In the genomic region with DNA sequence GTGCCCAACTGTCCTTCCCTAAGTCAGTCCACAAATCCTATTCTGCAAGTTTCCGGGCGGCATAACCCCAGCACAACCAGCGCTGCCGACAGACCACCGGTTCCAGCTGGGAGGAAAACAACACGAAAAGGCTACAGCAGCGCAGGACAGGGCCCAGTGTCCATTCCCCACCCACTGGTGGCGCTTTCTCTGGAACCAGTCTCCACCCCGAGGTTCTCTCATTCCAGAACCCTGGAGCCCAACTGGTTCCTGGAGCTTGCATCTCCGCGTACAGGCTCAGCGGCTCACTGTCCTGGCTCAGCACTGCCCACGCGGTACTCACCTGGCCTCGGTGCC, we compare ENCODE assay signal across 8 mouse cellular contexts. TPM values are rescaled to one million over a fixed set of nuclear protein-coding genes. Genes with fewer than 3 reads are reported as not detected.
DNase-seq lines count a peak whose midpoint lies in the region; ATAC-seq and TF ChIP-seq lines count a peak whose summit lies in the region.

A gene (plus strand): TSS at position 290 of the 336 bp plus-strand sequence.

- H3K27me3 ChIP-seq in kidney, postnatal 0 days (ENCODE audit: insufficient read depth, low read length) = peaks cover 84% of the 10 kb centered on the region
- H3K27me3 ChIP-seq in embryonic facial prominence, embryonic 11.5 days (ENCODE audit: control insufficient read depth, insufficient read depth, low read length) = peaks cover 51% of the 10 kb centered on the region
- peaks cover 45% of the 10 kb centered on the region for H3K27me3 ChIP-seq in hindbrain, embryonic 16.5 days (replicated peaks; ENCODE audit: control insufficient read depth, insufficient read depth, low read length)
- peaks cover 85% of the 10 kb centered on the region for H3K27me3 ChIP-seq in liver, postnatal 0 days (ENCODE audit: insufficient read depth, low read length)

- H3K9me3 ChIP-seq in kidney, postnatal 0 days (replicated peaks; ENCODE audit: low read length) = no peaks in the 10 kb centered on the region
- H3K9me3 ChIP-seq in embryonic facial prominence, embryonic 11.5 days (replicated peaks; ENCODE audit: control insufficient read depth, low read length) = no peaks in the 10 kb centered on the region
- no peaks in the 10 kb centered on the region for H3K9me3 ChIP-seq in hindbrain, embryonic 16.5 days (ENCODE audit: control insufficient read depth, low read length)
- H3K9me3 ChIP-seq in liver, postnatal 0 days (ENCODE audit: low read length) = no peaks in the 10 kb centered on the region

- peak within 1 kb of the TSS; percentile 98 for H3K4me2 ChIP-seq in kidney, postnatal 0 days (ENCODE audit: low read length)
- peak within 1 kb of the TSS; percentile 99 for H3K4me2 ChIP-seq in embryonic facial prominence, embryonic 11.5 days (ENCODE audit: low read depth, low read length)
- peak within 1 kb of the TSS; percentile 88 for H3K4me2 ChIP-seq in hindbrain, embryonic 16.5 days (ENCODE audit: low read length)
- peak within 1 kb of the TSS; percentile 93 for H3K4me2 ChIP-seq in liver, postnatal 0 days (ENCODE audit: low read depth, low read length)

- 2% methylated on average over 15 of the region's 15 CpGs for WGBS in kidney, postnatal 0 days
- under 1% methylated on average over 15 of the region's 15 CpGs for WGBS in embryonic facial prominence, embryonic 11.5 days
- WGBS in hindbrain, embryonic 16.5 days = 2% methylated on average over 15 of the region's 15 CpGs
- WGBS in liver, postnatal 0 days (ENCODE audit: insufficient replicate concordance) = 5% methylated on average over 15 of the region's 15 CpGs

- no peak for ATAC-seq in kidney, postnatal 0 days (replicated peaks; ENCODE audit: low FRiP score, low read depth)
- ATAC-seq in embryonic facial prominence, embryonic 11.5 days (replicated peaks; ENCODE audit: insufficient number of reproducible peaks, low FRiP score, low TSS enrichment, low read depth) = peak; percentile 5; the same call in 1 of the 2 replicates
- ATAC-seq in hindbrain, embryonic 16.5 days = no peak
- ATAC-seq in liver, postnatal 0 days = no peak

- no peak within 1 kb of the TSS for H3K27ac ChIP-seq in kidney, postnatal 0 days
- H3K27ac ChIP-seq in embryonic facial prominence, embryonic 11.5 days (replicated peaks; ENCODE audit: low read depth, low read length) = no peak within 1 kb of the TSS
- H3K27ac ChIP-seq in hindbrain, embryonic 16.5 days (ENCODE audit: low read depth, low read length) = 0 out of 2 replicates have a peak within 1 kb of the TSS, but pooled peaks have one; percentile 4
- no peak within 1 kb of the TSS for H3K27ac ChIP-seq in liver, postnatal 0 days (ENCODE audit: low read depth)

- no peak for DNase-seq in kidney, postnatal 0 days (ENCODE audit: low spot score)
- no peak for DNase-seq in kidney, postnatal 10 days
- peak; percentile 18 for DNase-seq in embryonic facial prominence, embryonic 11.5 days (ENCODE audit: low spot score)
- no peak for DNase-seq in liver, postnatal 0 days
- no peak for DNase-seq in thymus, postnatal 0 days (ENCODE audit: low spot score)
- no peak for DNase-seq in spleen, postnatal 10 days (ENCODE audit: low spot score in 2 of 2)
- DNase-seq in testis, postnatal 14 days (ENCODE audit: low spot score) = no peak

- H3K4me1 ChIP-seq in kidney, postnatal 0 days (replicated peaks; ENCODE audit: insufficient read depth, low read length) = peaks cover 28% of the 10 kb centered on the region
- no peaks in the 10 kb centered on the region; the same call in 1 of the 2 replicates for H3K4me1 ChIP-seq in embryonic facial prominence, embryonic 11.5 days (ENCODE audit: control insufficient read depth, insufficient read depth, low read length)
- peaks cover 25% of the 10 kb centered on the region for H3K4me1 ChIP-seq in hindbrain, embryonic 16.5 days (ENCODE audit: control insufficient read depth, insufficient read depth, low read depth, low read length)
- peaks cover 13% of the 10 kb centered on the region for H3K4me1 ChIP-seq in liver, postnatal 0 days (ENCODE audit: insufficient read depth)

- no peaks in the 10 kb centered on the region for H3K36me3 ChIP-seq in kidney, postnatal 0 days (ENCODE audit: insufficient read depth, low read length)
- H3K36me3 ChIP-seq in embryonic facial prominence, embryonic 11.5 days (replicated peaks; ENCODE audit: control insufficient read depth, insufficient read depth, low read depth, low read length) = no peaks in the 10 kb centered on the region
- H3K36me3 ChIP-seq in hindbrain, embryonic 16.5 days (ENCODE audit: control insufficient read depth, insufficient read depth, low read length) = no peaks in the 10 kb centered on the region
- no peaks in the 10 kb centered on the region for H3K36me3 ChIP-seq in liver, postnatal 0 days (replicated peaks; ENCODE audit: insufficient read depth, low read length)

- H3K4me3 ChIP-seq in kidney, postnatal 0 days (replicated peaks; ENCODE audit: low read depth, low read length) = peak within 1 kb of the TSS; percentile 52
- peak within 1 kb of the TSS; percentile 60 for H3K4me3 ChIP-seq in embryonic facial prominence, embryonic 11.5 days (ENCODE audit: low read depth, low read length)
- H3K4me3 ChIP-seq in hindbrain, embryonic 16.5 days (ENCODE audit: low read length) = peak within 1 kb of the TSS; percentile 58
- peak within 1 kb of the TSS; percentile 54 for H3K4me3 ChIP-seq in liver, postnatal 0 days (ENCODE audit: low read depth, low read length)

- no peak for TF ChIP-seq EP300 in liver, postnatal 0 days (IDR thresholded peaks at IDR 0.05; ENCODE audit: low read depth)

- peak within 1 kb of the TSS; percentile 47; the same call in 1 of the 2 replicates for H3K9ac ChIP-seq in kidney, postnatal 0 days (ENCODE audit: low read depth, low read length)
- H3K9ac ChIP-seq in embryonic facial prominence, embryonic 11.5 days (replicated peaks; ENCODE audit: low read length) = peak within 1 kb of the TSS; percentile 53
- peak within 1 kb of the TSS; percentile 38 for H3K9ac ChIP-seq in hindbrain, embryonic 16.5 days (ENCODE audit: low read depth, low read length)
- no peak within 1 kb of the TSS; the same call in 1 of the 2 replicates for H3K9ac ChIP-seq in liver, postnatal 0 days (replicated peaks)

- TF ChIP-seq CTCF in kidney, postnatal 0 days (IDR thresholded peaks at IDR 0.05; ENCODE audit: low read depth) = no peak
- TF ChIP-seq CTCF in liver, postnatal 0 days (IDR thresholded peaks at IDR 0.05; ENCODE audit: low read depth) = no peak

RNA-seq across cellular contexts. Expression of the gene that starts here (rescaled TPM):
- polyA plus RNA-seq in kidney, postnatal 0 days (2015; fragmentation: Nextera tagmentation; extraction: Ambion mirVana) = 0.43 and 0.57 TPM in 2 replicates
- polyA plus RNA-seq in embryonic facial prominence, embryonic 11.5 days (2014; fragmentation: Nextera tagmentation; extraction: Ambion mirVana) = 2.1 and 3.4 TPM in 2 replicates
- 3.0 and 6.7 TPM in 2 replicates for polyA plus RNA-seq in hindbrain, embryonic 16.5 days (2015; fragmentation: Nextera tagmentation; extraction: Ambion mirVana)
- polyA plus RNA-seq in liver, postnatal 0 days (2015; fragmentation: Nextera tagmentation; extraction: Ambion mirVana) = not detected in 2 replicates
- polyA plus RNA-seq in thymus, postnatal 0 days (2015; fragmentation: Nextera tagmentation; extraction: Ambion mirVana) = 0.12 and 0.18 TPM in 2 replicates
